ENCODE assay signal across 18 mouse cellular contexts in the genomic region with DNA sequence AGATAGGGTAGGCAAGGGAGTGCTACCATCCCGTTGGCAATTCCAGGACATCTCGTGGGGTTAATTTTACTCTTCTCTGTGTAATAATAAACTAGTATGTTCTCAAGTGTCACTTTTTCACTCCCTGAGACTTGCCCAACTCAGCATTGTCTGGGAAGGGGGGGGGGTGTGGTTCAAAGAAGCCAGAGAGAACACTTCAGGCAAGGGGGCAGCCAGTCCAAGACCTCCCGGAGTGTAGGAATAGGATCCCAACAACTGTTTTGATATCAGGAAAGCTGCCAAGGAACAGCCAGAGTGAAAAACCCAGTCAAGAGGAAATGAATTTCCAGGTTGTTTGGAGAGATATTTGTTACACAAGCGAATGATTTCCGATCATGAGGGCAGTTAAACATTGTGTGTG. TPM values are rescaled to one million over a fixed set of nuclear protein-coding genes. Genes with fewer than 3 reads are reported as not detected.
"Had no signal": no experiment of that assay in that cellular context is flagged by ENCODE, and none has a peak within 500 bp of the region (broad histone marks: within the 10 kb centered on the region; RNA-seq: fewer than 3 reads in every experiment).

No protein-coding gene starts in this region.

- H3K4me1 ChIP-seq: limb, embryonic 12.5 days; midbrain, embryonic 15.5 days; neural tube, embryonic 12.5 days had no signal

- H3K9ac ChIP-seq: limb, embryonic 12.5 days; liver, embryonic 14.5 days; midbrain, embryonic 15.5 days; neural tube, embryonic 12.5 days had no signal

- H3K9me3 ChIP-seq: limb, embryonic 12.5 days; megakaryocyte, embryonic 14.5 days; midbrain, embryonic 15.5 days; neural tube, embryonic 12.5 days had no signal

- ATAC-seq: intestine, embryonic 16.5 days; lung, postnatal 0 days; midbrain, embryonic 15.5 days had no signal

- H3K36me3 ChIP-seq: limb, embryonic 12.5 days; midbrain, embryonic 15.5 days; neural tube, embryonic 12.5 days had no signal

- H3K4me2 ChIP-seq: limb, embryonic 12.5 days; midbrain, embryonic 11.5 days; midbrain, embryonic 15.5 days; neural tube, embryonic 12.5 days had no signal

- H3K27me3 ChIP-seq: neural tube, embryonic 12.5 days had no signal

- DNase-seq: liver; lung, adult 18-20 months; lung, postnatal 4 days; thymus, postnatal 36 days had no signal

- H3K27ac ChIP-seq: limb, embryonic 12.5 days; liver, embryonic 14.5 days; midbrain, embryonic 15.5 days; neural tube, embryonic 12.5 days had no signal

- H3K4me3 ChIP-seq: limb, embryonic 12.5 days; megakaryocyte, embryonic 14.5 days; midbrain, embryonic 15.5 days; neural tube, embryonic 12.5 days had no signal

RNA-seq across cellular contexts. Expression of gene Cldn2, which starts 14.6 kb away (rescaled TPM):
- total RNA-seq: monocyte, adult 5-6 weeks; neutrophil, adult 5-6 weeks had no signal
- polyA plus RNA-seq: limb, embryonic 12.5 days had no signal

RNA-seq across cellular contexts. Expression of gene Ripply1, which starts 33.0 kb away (rescaled TPM):
- total RNA-seq: layer of hippocampus, postnatal 25 days; left cerebral cortex, postnatal 36 days; monocyte, adult 5-6 weeks; neutrophil, adult 5-6 weeks had no signal
- polyA plus RNA-seq: intestine, embryonic 16.5 days; limb, embryonic 12.5 days; lung, postnatal 0 days; midbrain, embryonic 15.5 days; neural tube, embryonic 12.5 days; spleen, adult 2 months; thymus, postnatal 0 days had no signal

RNA-seq across cellular contexts. Expression of gene Morc4, which starts 56.3 kb away (rescaled TPM):
- total RNA-seq: monocyte, adult 5-6 weeks had no signal
